Mouse (Mus musculus) forebrain, embryonic 11.5 days (tissue): ENCODE results near the gene Slc2a8. TPM values are rescaled to one million over a fixed set of nuclear protein-coding genes. Genes with fewer than 3 reads are reported as not detected.

Experiments
- ATAC-seq: fragments of 200-750 bp; cut with Nextera tagmentation; replicated peaks from 2 replicates; pipeline ENCODE4 v1.8.0; 2017; ENCODE audit warnings: moderate TSS enrichment; ENCODE audit not compliant: low FRiP score
- DNase-seq: peaks from one replicate; pipeline ENCODE4 v3.0.0-alpha.2; 2017; ENCODE audit warnings: low spot score
- H3K27ac ChIP-seq: fragments of 300-500 bp; sonication (generic); 2 replicates; pipeline ENCODE4 v1.5.1; 2014; ENCODE audit warnings: low read depth, low read length
- H3K27me3 ChIP-seq: fragments of 300-500 bp; sonication (generic); 2 replicates; pipeline ENCODE4 v1.6.1; 2014; ENCODE audit warnings: mild to moderate bottlenecking, low read length, mixed read lengths; ENCODE audit not compliant: control insufficient read depth, insufficient read depth
- H3K36me3 ChIP-seq: fragments of 300-500 bp; sonication (generic); 2 replicates; pipeline ENCODE4 v1.6.1; 2014; ENCODE audit warnings: mild to moderate bottlenecking, low read length, moderate library complexity, mixed read lengths; ENCODE audit not compliant: control insufficient read depth, insufficient read depth
- H3K4me1 ChIP-seq: fragments of 300-500 bp; sonication (generic); replicated peaks from 2 replicates; pipeline ENCODE4 v1.6.1; 2014; ENCODE audit warnings: low read length, mixed read lengths; ENCODE audit not compliant: control insufficient read depth, insufficient read depth
- H3K4me2 ChIP-seq: fragments of 300-500 bp; sonication (generic); 2 replicates; pipeline ENCODE4 v1.6.1; 2014; ENCODE audit warnings: low read depth, mild to moderate bottlenecking, low read length, moderate library complexity, mixed read lengths; ENCODE audit not compliant: severe bottlenecking
- H3K4me3 ChIP-seq: fragments of 300-500 bp; sonication (generic); 2 replicates; pipeline ENCODE4 v1.5.1; 2014; ENCODE audit warnings: low read depth, low read length
- H3K9ac ChIP-seq: fragments of 300-500 bp; sonication (generic); 2 replicates; pipeline ENCODE4 v1.6.1; 2014; ENCODE audit warnings: low read length
- H3K9me3 ChIP-seq: fragments of 300-500 bp; sonication (generic); 2 replicates; pipeline ENCODE4 v1.6.1; 2016; ENCODE audit warnings: low read length, mixed read lengths; ENCODE audit not compliant: control insufficient read depth
- WGBS: fragments of 180-500 bp; shearing (Covaris S2); extraction: QIAGEN DNeasy Blood & Tissue Kit; methylation state at CpG from one replicate; pipeline ENCODE4 v1.1.7; 2014; 5-methylcytosine and 5-hydroxymethylcytosine counted together
- polyA plus RNA-seq: library from polyadenylated mRNA; unstranded; fragments of >200 nt; fragmentation: Nextera tagmentation; extraction: Ambion mirVana; gene quantifications from 2 replicates; pipeline ENCODE4 v1.2.1, GENCODE M21; 2014

Gene Slc2a8
- polyA plus RNA-seq, 1 experiment from 2014 or later, result 13.4 TPM

GRCm38 (mm10) chr2:32962062-32962874, 19.6 kb downstream of the Slc2a8 start:
- H3K27ac ChIP-seq, result peak overlapping the region; percentile 79
- H3K4me3 ChIP-seq, result peak overlapping the region; percentile 91
- no peaks in the 10 kb centered on the region for H3K9me3 ChIP-seq
- peak overlapping the region; percentile 92 for H3K4me2 ChIP-seq
- peaks cover 10% of the 10 kb centered on the region for H3K36me3 ChIP-seq
- peak overlapping the region; percentile 98 for H3K9ac ChIP-seq
- DNase-seq (peak; percentile 65), ATAC-seq (no peak)
- no peaks in the 10 kb centered on the region for H3K27me3 ChIP-seq
- peaks cover 14% of the 10 kb centered on the region; the same call in 1 of the 2 replicates for H3K4me1 ChIP-seq
- WGBS, result 1% methylated on average over 33 of the region's 33 CpGs

DNA sequence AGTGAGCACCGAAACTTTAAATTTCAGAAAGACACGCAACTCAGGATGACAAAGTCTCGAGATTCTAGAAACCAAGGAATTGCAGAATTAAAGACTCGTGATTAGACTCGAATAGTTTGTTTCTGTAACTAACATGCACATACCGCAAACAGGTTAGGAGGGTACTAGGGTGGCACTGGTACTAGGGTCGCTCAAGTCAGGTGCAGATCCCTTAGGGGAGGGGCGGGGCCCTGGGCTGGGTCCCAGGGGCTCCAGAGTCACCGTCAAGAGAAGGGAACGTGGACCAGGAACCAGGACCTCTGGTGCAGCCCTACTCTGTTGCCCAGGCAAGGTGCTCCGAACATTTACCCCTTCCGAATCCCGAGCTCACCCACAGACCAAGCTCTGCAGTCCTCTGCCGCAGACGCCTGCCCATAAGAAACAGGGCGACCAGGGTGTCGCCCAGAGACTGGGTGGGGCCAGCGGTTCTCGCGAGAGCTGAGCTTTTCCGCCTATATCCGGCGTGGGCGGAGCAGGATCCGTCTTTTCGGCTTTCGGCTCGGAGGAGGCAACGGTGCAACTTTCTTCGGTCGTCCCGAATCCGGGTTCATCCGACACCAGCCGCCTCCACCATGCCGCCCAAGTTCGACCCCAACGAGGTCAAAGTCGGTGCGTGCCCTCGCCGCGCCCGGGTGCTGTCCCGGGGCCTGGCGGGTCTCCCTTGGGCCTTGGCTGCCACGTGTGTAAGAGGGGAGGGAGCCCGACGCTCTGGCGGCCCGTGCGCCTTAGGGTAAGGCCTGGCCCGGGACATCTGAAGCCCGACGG, 20.5 kb downstream of the Slc2a8 start, which contains the start of the genes Rpl12 and Lrsam1:
Gene Rpl12, plus strand, starts transcription at position 368 of the 804 bp plus-strand sequence.
Gene Lrsam1, minus strand, starts transcription at position 423 of the 804 bp plus-strand sequence.
- H3K4me1 ChIP-seq, result peaks cover 11% of the 10 kb centered on the region; the same call in 1 of the 2 replicates
- peak within 1 kb of the TSS; percentile 91 for H3K4me3 ChIP-seq
- ATAC-seq, result peak; percentile 93

DNA sequence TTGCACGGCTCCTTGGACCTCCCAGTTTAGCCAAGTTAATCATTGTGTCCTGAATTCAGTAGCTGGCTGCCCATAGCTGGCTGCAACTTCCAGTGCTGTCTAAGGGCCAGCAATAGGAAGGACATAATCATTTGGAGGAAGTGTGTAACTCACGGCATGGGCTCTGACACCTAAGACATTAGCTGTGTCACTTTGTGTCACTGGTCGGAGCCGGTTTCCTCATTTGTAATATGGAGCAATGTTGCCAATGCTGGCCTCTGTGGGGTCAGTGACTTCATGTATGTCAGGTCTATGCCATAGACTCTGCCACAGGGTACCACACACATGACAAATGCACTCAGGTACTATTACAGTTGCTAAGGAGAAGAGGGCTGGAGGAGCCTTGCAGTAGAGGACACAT, 21.6 kb downstream of the Slc2a8 start:
- Histone ChIP-seq H3K4me2 (no peak overlapping the region), H3K9me3 (no peaks in the 10 kb centered on the region), H3K9ac (peak overlapping the region; percentile 14; the same call in 1 of the 2 replicates), H3K27ac (no peak overlapping the region), H3K4me1 (peaks cover 8% of the 10 kb centered on the region; the same call in 1 of the 2 replicates), H3K27me3 (no peaks in the 10 kb centered on the region), H3K4me3 (no peak overlapping the region), H3K36me3 (peaks cover 10% of the 10 kb centered on the region)
- 90% methylated on average over 4 of the region's 4 CpGs for WGBS
- no peak for ATAC-seq
- DNase-seq, result no peak

More for the DNA sequence above, 20.5 kb downstream of the Slc2a8 start, which contains the start of the genes Rpl12 and Lrsam1:
- Histone ChIP-seq H3K9ac (peak within 1 kb of the TSS; percentile 98), H3K27me3 (no peaks in the 10 kb centered on the region), H3K9me3 (no peaks in the 10 kb centered on the region), H3K4me2 (peak within 1 kb of the TSS; percentile 92), H3K36me3 (peaks cover 10% of the 10 kb centered on the region), H3K27ac (peak within 1 kb of the TSS; percentile 79)
- DNase-seq, result peak; percentile 96
- 3% methylated on average over 54 of the region's 55 CpGs for WGBS

DNA sequence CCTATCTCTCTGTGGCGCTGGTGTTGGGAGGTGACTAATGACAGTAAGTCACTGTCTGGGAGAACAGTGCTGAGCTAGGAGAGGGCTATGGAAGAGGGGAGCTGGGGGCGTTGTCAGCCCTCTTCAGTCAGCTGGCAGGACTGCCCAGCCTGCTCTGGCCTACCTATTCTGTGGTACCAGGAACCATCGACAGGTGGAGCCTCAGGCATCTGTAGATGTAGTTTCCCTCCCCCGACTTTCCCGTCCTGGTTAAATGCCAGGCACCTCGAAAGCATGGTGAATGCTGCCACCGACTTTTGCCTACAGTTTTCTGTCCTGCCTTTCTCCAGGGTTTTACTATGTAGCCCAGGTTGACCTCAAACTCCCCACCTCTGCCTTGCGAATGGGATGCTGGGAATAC, 24.5 kb downstream of the Slc2a8 start:
- Histone ChIP-seq H3K4me1 (0 out of 2 replicates have a peak, but pooled peaks cover 2% of the 10 kb centered on the region), H3K27me3 (no peaks in the 10 kb centered on the region), H3K4me3 (no peak overlapping the region), H3K9ac (no peak overlapping the region), H3K4me2 (no peak overlapping the region), H3K9me3 (peaks cover 2% of the 10 kb centered on the region; the same call in 1 of the 2 replicates), H3K27ac (no peak overlapping the region), H3K36me3 (no peaks in the 10 kb centered on the region; the same call in 1 of the 2 replicates)
- 59% methylated on average over 8 of the region's 8 CpGs for whole genome bisulfite sequencing
- DNase-seq, result no peak
- ATAC-seq, result no peak

DNA sequence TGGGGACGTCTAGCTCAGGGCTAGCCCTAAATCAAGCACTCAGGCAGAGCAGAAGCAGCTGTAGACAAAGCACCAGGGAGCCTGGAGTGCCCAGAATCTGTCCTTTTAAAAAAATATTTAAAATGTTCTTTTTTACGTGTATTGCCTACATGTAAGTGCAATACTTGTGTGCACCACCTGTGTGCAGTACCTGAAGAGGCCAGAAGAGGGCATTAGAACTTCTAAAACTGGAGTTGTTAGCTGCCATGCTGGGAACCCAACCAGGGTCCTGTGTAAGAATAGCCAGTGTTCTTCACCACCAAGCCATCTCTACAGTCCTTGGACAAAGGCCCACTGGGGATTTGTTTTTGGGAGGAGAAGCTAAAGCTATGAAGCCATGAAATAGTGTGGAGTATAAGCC, 27.3 kb downstream of the Slc2a8 start:
- Histone ChIP-seq H3K36me3 (no peaks in the 10 kb centered on the region; the same call in none of the 2 replicates), H3K4me2 (no peak overlapping the region), H3K4me3 (no peak overlapping the region), H3K4me1 (no peaks in the 10 kb centered on the region), H3K27me3 (no peaks in the 10 kb centered on the region), H3K9me3 (peaks cover 2% of the 10 kb centered on the region; the same call in 1 of the 2 replicates), H3K9ac (no peak overlapping the region), H3K27ac (no peak overlapping the region)
- DNase-seq (no peak), ATAC-seq (no peak)
- 92% methylated on average over 2 of the region's 2 CpGs for WGBS

DNA sequence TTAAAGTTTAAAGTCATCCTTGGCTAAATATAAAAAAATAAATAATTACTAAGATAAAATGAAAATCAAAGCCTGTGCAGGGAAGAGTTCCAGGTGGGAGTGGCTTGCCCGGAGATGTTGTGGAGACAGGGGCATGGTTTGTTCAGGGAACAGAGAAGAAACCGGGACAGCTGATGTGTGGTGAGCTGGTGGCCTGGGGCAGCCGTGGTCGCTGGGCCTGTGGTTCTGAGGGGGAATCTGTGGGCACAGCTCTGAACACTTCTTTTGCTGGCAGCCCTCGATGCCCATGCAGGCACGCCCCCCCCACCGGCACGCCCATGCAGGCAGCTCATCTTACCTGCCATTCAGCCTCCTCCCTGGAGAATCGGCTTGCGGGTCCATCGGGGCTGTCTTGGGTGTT, 34.4 kb downstream of the Slc2a8 start:
- Histone ChIP-seq H3K27ac (no peak overlapping the region), H3K36me3 (no peaks in the 10 kb centered on the region; the same call in 1 of the 2 replicates), H3K9ac (no peak overlapping the region), H3K9me3 (no peaks in the 10 kb centered on the region), H3K4me3 (no peak overlapping the region), H3K4me1 (no peaks in the 10 kb centered on the region), H3K27me3 (no peaks in the 10 kb centered on the region), H3K4me2 (no peak overlapping the region)
- 89% methylated on average over 11 of the region's 11 CpGs for WGBS
- DNase-seq, result no peak
- no peak for ATAC-seq

DNA sequence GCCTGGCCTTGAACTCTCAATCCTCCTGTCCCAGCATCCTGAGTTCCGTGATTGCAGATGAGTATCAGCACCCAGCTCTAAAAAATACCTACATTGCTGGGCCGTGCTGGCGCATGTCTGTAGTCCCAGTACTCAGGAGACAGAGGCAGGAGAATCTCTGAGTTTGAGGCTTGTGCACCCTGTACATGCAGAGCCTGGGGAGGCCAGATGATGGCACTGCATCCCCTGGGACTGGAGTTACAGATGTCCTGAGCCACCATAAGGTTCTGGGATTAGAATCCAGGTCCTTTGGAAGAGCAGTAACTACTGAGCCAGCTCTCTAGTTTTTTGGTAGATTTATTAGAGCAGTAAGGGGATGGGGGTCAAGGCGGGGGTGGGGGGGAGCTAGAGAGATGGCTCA, 41.4 kb downstream of the Slc2a8 start:
- Histone ChIP-seq H3K4me2 (no peak overlapping the region), H3K9ac (no peak overlapping the region), H3K4me1 (no peaks in the 10 kb centered on the region), H3K4me3 (no peak overlapping the region), H3K27ac (no peak overlapping the region), H3K27me3 (no peaks in the 10 kb centered on the region), H3K36me3 (no peaks in the 10 kb centered on the region; the same call in 1 of the 2 replicates), H3K9me3 (no peaks in the 10 kb centered on the region)
- DNase-seq, result no peak
- WGBS, result 95% methylated on average over 4 of the region's 4 CpGs
- ATAC-seq, result no peak

DNA sequence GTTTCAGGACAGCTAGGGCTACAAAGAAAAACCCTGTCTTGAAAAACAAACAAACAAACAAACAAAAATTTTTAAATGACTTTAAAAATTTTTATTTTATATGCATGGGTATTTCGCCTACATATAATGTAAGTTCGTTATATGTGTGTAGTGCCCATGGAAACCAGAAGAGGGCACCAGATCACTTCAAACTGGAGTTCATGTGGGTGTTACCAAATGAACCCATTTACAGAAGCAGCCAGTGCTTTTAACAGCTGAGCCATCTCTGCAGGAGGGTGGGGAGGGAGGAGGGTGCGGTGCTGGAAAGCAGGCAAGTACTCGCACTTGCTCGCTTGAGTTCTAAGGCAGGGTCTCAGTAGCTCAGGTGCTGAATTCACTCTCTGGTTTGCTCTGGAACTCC, 42.5 kb downstream of the Slc2a8 start:
- ATAC-seq (no peak), DNase-seq (no peak)
- Histone ChIP-seq H3K4me1 (no peaks in the 10 kb centered on the region), H3K36me3 (no peaks in the 10 kb centered on the region; the same call in 1 of the 2 replicates), H3K4me2 (no peak overlapping the region), H3K9me3 (no peaks in the 10 kb centered on the region), H3K4me3 (no peak overlapping the region), H3K27ac (no peak overlapping the region), H3K27me3 (no peaks in the 10 kb centered on the region), H3K9ac (no peak overlapping the region)
- 64% methylated on average over 5 of the region's 5 CpGs for WGBS
